ENCODE assay signal across 27 mouse cellular contexts in genomic region chr3:103727813-103728326, GRCm38 (mm10). TPM values are rescaled to one million over a fixed set of nuclear protein-coding genes. Genes with fewer than 3 reads are reported as not detected.
DNase-seq lines count a peak whose midpoint lies in the region; ATAC-seq and TF ChIP-seq lines count a peak whose summit lies in the region.
"Had no signal": no experiment of that assay in that cellular context is flagged by ENCODE, and none has a peak within 500 bp of the region (broad histone marks: within the 10 kb centered on the region; RNA-seq: fewer than 3 reads in every experiment).

No protein-coding gene starts in this region.

- no peak for TF ChIP-seq POLR2A in lung, adult 2 months (IDR thresholded peaks at IDR 0.05; ENCODE audit: borderline replicate concordance, extremely low read depth, low read depth, low read length)

- no peaks in the 10 kb centered on the region for H3K27me3 ChIP-seq in splenic B cell, adult 2 months (ENCODE audit: control insufficient read depth, insufficient read depth, low read length, poor library complexity, severe bottlenecking)
- H3K27me3 ChIP-seq in hindbrain, embryonic 16.5 days (replicated peaks; ENCODE audit: control insufficient read depth, insufficient read depth, low read length) = no peaks in the 10 kb centered on the region
- H3K27me3 ChIP-seq in stomach, postnatal 0 days (ENCODE audit: control insufficient read depth, insufficient read depth, low read length) = no peaks in the 10 kb centered on the region
- H3K27me3 ChIP-seq: embryonic facial prominence, embryonic 15.5 days; heart, embryonic 13.5 days; hindbrain, embryonic 15.5 days had no signal

- 37% methylated on average over 2 of the region's 2 CpGs for WGBS in lung, adult 2 months
- 38% methylated on average over 2 of the region's 2 CpGs for WGBS in hindbrain, embryonic 16.5 days
- WGBS in stomach, postnatal 0 days = 41% methylated on average over 2 of the region's 2 CpGs

- no peak for TF ChIP-seq EP300 in stomach, postnatal 0 days (optimal IDR thresholded peaks at IDR 0.05)

- peak; percentile 34 for DNase-seq in lung, postnatal 36 days
- DNase-seq in lung, adult 2 months = no peak
- DNase-seq in splenic B cell, adult 2 months (ENCODE audit: low read depth, low spot score) = peak; percentile 22
- DNase-seq in gastrocnemius, postnatal 4 days (ENCODE audit: low spot score in 2 of 2) = no peak
- DNase-seq in stomach, postnatal 0 days (ENCODE audit: low spot score) = no peak
- DNase-seq: adrenal gland, postnatal 10 days; cerebellum, adult 18-20 months; cerebellum, adult 9-11 months; embryo, embryonic 11 days; gastrocnemius, adult 2 months; gastrocnemius, postnatal 25 days; heart, adult 2 months; heart, postnatal 36 days had no signal

- no peak overlapping the region for H3K9ac ChIP-seq in hindbrain, embryonic 16.5 days (ENCODE audit: low read depth, low read length)
- H3K9ac ChIP-seq in stomach, postnatal 0 days (ENCODE audit: low read length) = no peak overlapping the region
- H3K9ac ChIP-seq: embryonic facial prominence, embryonic 15.5 days; heart, embryonic 13.5 days; hindbrain, embryonic 15.5 days had no signal

- TF ChIP-seq CTCF in lung, adult 2 months (IDR thresholded peaks at IDR 0.05; ENCODE audit: insufficient read depth, low read length) = no peak
- no peak for TF ChIP-seq CTCF in stomach, postnatal 0 days (IDR thresholded peaks at IDR 0.05; ENCODE audit: low read depth)

- ATAC-seq in common myeloid progenitor, adult 5-6 weeks (replicated peaks; ENCODE audit: low read depth, poor library complexity, severe bottlenecking) = peak; percentile 64
- peak; percentile 67 for ATAC-seq in megakaryocyte progenitor cell, adult 5-6 weeks (replicated peaks; ENCODE audit: poor library complexity)
- ATAC-seq in hindbrain, embryonic 16.5 days = no peak
- no peak for ATAC-seq in stomach, postnatal 0 days (ENCODE audit: low FRiP score, low TSS enrichment)
- ATAC-seq: forebrain, embryonic 14.5 days; inflammation-experienced regulatory T-cells, adult 6 months had no signal

- H3K36me3 ChIP-seq in splenic B cell, adult 2 months (ENCODE audit: control insufficient read depth, insufficient read depth, low read length, poor library complexity, severe bottlenecking) = no peaks in the 10 kb centered on the region
- no peaks in the 10 kb centered on the region for H3K36me3 ChIP-seq in hindbrain, embryonic 16.5 days (ENCODE audit: control insufficient read depth, insufficient read depth, low read length)
- no peaks in the 10 kb centered on the region for H3K36me3 ChIP-seq in stomach, postnatal 0 days (ENCODE audit: control insufficient read depth, insufficient read depth, low read length)
- H3K36me3 ChIP-seq: forebrain, embryonic 10.5 days; G1E; hindbrain, embryonic 15.5 days had no signal

- no peak overlapping the region for H3K27ac ChIP-seq in hindbrain, embryonic 16.5 days (ENCODE audit: low read depth, low read length)
- H3K27ac ChIP-seq in stomach, postnatal 0 days (replicated peaks) = no peak overlapping the region
- H3K27ac ChIP-seq: embryonic facial prominence, embryonic 15.5 days; forebrain, embryonic 10.5 days; gastrocnemius, adult 2 months; heart, adult 2 months; heart, embryonic 13.5 days; hindbrain, embryonic 15.5 days had no signal

- no peak overlapping the region for H3K4me3 ChIP-seq in lung, adult 2 months (replicated peaks; ENCODE audit: extremely low read depth, low read depth, low read length)
- no peak overlapping the region for H3K4me3 ChIP-seq in hindbrain, embryonic 16.5 days (ENCODE audit: low read length)
- no peak overlapping the region for H3K4me3 ChIP-seq in stomach, postnatal 0 days (ENCODE audit: low read depth, low read length)
- H3K4me3 ChIP-seq: embryonic facial prominence, embryonic 15.5 days; erythroblast, embryonic 14.5 days; forebrain, embryonic 10.5 days; gastrocnemius, adult 2 months; heart, adult 2 months; heart, embryonic 13.5 days; hindbrain, embryonic 15.5 days had no signal

- H3K4me1 ChIP-seq in lung, adult 2 months (ENCODE audit: control insufficient read depth, insufficient read depth, low read length) = no peaks in the 10 kb centered on the region
- no peaks in the 10 kb centered on the region; the same call in 1 of the 2 replicates for H3K4me1 ChIP-seq in hindbrain, embryonic 16.5 days (ENCODE audit: control insufficient read depth, insufficient read depth, low read depth, low read length)
- H3K4me1 ChIP-seq in stomach, postnatal 0 days (replicated peaks; ENCODE audit: control insufficient read depth, insufficient read depth) = no peaks in the 10 kb centered on the region

- H3K4me2 ChIP-seq in hindbrain, embryonic 16.5 days (ENCODE audit: low read length) = no peak overlapping the region
- H3K4me2 ChIP-seq in stomach, postnatal 0 days (replicated peaks; ENCODE audit: low read depth) = no peak overlapping the region
- H3K4me2 ChIP-seq: embryonic facial prominence, embryonic 15.5 days; heart, embryonic 13.5 days; hindbrain, embryonic 15.5 days had no signal

- no peaks in the 10 kb centered on the region for H3K9me3 ChIP-seq in hindbrain, embryonic 16.5 days (ENCODE audit: control insufficient read depth, low read length)
- no peaks in the 10 kb centered on the region for H3K9me3 ChIP-seq in stomach, postnatal 0 days (ENCODE audit: control insufficient read depth, low read length)
- H3K9me3 ChIP-seq: embryonic facial prominence, embryonic 15.5 days; forebrain, embryonic 10.5 days; G1E; heart, embryonic 13.5 days; hindbrain, embryonic 15.5 days had no signal

RNA-seq across cellular contexts. Expression of gene Olfml3, which starts 9.9 kb away (rescaled TPM):
- 56.3 and 80.9 TPM in 2 replicates for polyA plus RNA-seq in lung, adult 2 months (2012; rRNA removed)
- 0.15 and 0.73 TPM in 2 replicates for total RNA-seq in common myeloid progenitor, adult 5-6 weeks (2017)
- total RNA-seq in megakaryocyte progenitor cell, adult 5-6 weeks (2015) = 0.37 and 0.49 TPM in 2 replicates
- 0.25 and 0.57 TPM in 2 replicates for total RNA-seq in megakaryocyte progenitor cell, adult 5-6 weeks (2017)
- 10 to 100 TPM; 17.1 to 18.9 TPM for total RNA-seq in gastrocnemius, postnatal 4 days (2021)
- 10.0 and 10.5 TPM in 2 replicates for polyA plus RNA-seq in hindbrain, embryonic 16.5 days (2015; fragmentation: Nextera tagmentation; extraction: Ambion mirVana)
- polyA plus RNA-seq in stomach, postnatal 0 days (2015; fragmentation: Nextera tagmentation; extraction: Ambion mirVana) = 18.0 and 19.5 TPM in 2 replicates
- polyA plus RNA-seq: G1E had no signal

RNA-seq across cellular contexts. Expression of gene Gm10964, which starts 11.3 kb away (rescaled TPM):
- not detected in 2 replicates for polyA plus RNA-seq in lung, adult 2 months (2012; rRNA removed)
- total RNA-seq in common myeloid progenitor, adult 5-6 weeks (2017) = not detected in 2 replicates
- not detected in 2 replicates for total RNA-seq in megakaryocyte progenitor cell, adult 5-6 weeks (2015)
- total RNA-seq in megakaryocyte progenitor cell, adult 5-6 weeks (2017) = not detected in 2 replicates
- total RNA-seq in gastrocnemius, postnatal 4 days (2021) = not detected
- not detected in 2 replicates for polyA plus RNA-seq in hindbrain, embryonic 16.5 days (2015; fragmentation: Nextera tagmentation; extraction: Ambion mirVana)
- polyA plus RNA-seq in stomach, postnatal 0 days (2015; fragmentation: Nextera tagmentation; extraction: Ambion mirVana) = not detected in 2 replicates
- total RNA-seq: adrenal gland, postnatal 10 days; G1E; gastrocnemius, adult 2 months; gastrocnemius, postnatal 25 days; heart, adult 2 months; heart, postnatal 36 days had no signal
- polyA plus RNA-seq: embryonic facial prominence, embryonic 11.5 days; embryonic facial prominence, embryonic 15.5 days; erythroblast, embryonic 14.5 days; forebrain, embryonic 10.5 days; forebrain, embryonic 14.5 days; G1E; heart, adult 2 months; heart, embryonic 13.5 days; heart, postnatal 0 days; hindbrain, embryonic 11.5 days; hindbrain, embryonic 15.5 days; inflammation-experienced regulatory T-cells, adult 6 months had no signal

Comparison
In these comparisons a context has a peak if more than half of its experiments do, and no peak if none do; other contexts are left out.
1. DNase-seq: peak in lung, postnatal 36 days (single experiment) and splenic B cell, adult 2 months (single experiment); none in lung, adult 2 months (single experiment), gastrocnemius, postnatal 4 days (0 of 2) and stomach, postnatal 0 days (single experiment).
2. ATAC-seq: peak in common myeloid progenitor, adult 5-6 weeks (single experiment) and megakaryocyte progenitor cell, adult 5-6 weeks (single experiment); none in hindbrain, embryonic 16.5 days (single experiment) and stomach, postnatal 0 days (single experiment).
3. RNA of gene Olfml3, which starts 9.9 kb away (total RNA-seq): 17.1 to 18.9 TPM in gastrocnemius, postnatal 4 days; 0.15 to 0.73 TPM in common myeloid progenitor, adult 5-6 weeks and 0.25 to 0.57 TPM in megakaryocyte progenitor cell, adult 5-6 weeks; every median in the first group is over 10 times any median in the second.